13 mouse cellular contexts compared by ENCODE assay signal in the genomic region with DNA sequence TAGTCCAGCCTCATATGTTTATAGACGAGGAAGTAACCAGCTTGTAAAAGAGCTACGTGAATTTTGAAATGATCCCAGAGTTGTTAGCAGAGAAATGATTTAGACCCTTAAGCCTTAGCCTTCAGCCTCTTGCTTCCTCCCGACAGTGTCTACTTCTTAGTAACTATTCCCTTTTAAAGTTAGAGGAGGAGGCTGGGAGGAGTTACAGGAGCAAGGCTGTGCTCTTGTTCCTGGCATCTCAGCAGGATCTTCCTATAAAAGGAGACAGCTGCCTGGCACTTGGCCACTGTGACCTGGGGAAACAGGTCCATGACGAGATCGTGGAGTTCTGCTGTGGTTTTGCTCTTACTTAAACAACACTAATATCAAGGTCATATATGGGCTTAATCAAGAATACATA.
DNase-seq lines count a peak whose midpoint lies in the region; ATAC-seq and TF ChIP-seq lines count a peak whose summit lies in the region.
"Had no signal": no experiment of that assay in that cellular context is flagged by ENCODE, and none has a peak within 500 bp of the region (broad histone marks: within the 10 kb centered on the region; RNA-seq: fewer than 3 reads in every experiment).

No protein-coding gene starts in this region.

- no peaks in the 10 kb centered on the region for H3K36me3 ChIP-seq in kidney, embryonic 14.5 days (ENCODE audit: control insufficient read depth, insufficient read depth, low read length)
- H3K36me3 ChIP-seq in myocyte (ENCODE audit: control insufficient read depth, insufficient read depth), result no peaks in the 10 kb centered on the region
- H3K36me3 ChIP-seq in neural tube, embryonic 15.5 days, result no peaks in the 10 kb centered on the region
- H3K36me3 ChIP-seq in forebrain, postnatal 0 days (ENCODE audit: insufficient read depth), result no peaks in the 10 kb centered on the region
- H3K36me3 ChIP-seq: heart, embryonic 12.5 days; liver, embryonic 15.5 days had no signal

- DNase-seq in cerebellum, postnatal 10 days, result peak; percentile 16 to 20
- no peak for DNase-seq in cerebellum, adult 11-12 months
- DNase-seq in gastrocnemius, adult 2 months, result peak; percentile 62
- no peak for DNase-seq in neural tube, embryonic 10.5 days (ENCODE audit: extremely low spot score, low spot score)
- DNase-seq in forebrain, postnatal 0 days, result no peak

- ATAC-seq in kidney, embryonic 14.5 days (ENCODE audit: low FRiP score, low TSS enrichment), result 0 out of 2 replicates have a peak, but pooled peaks have one; percentile 29
- ATAC-seq in neural tube, embryonic 15.5 days (ENCODE audit: low FRiP score), result no peak
- no peak for ATAC-seq in forebrain, postnatal 0 days

- H3K79me2 ChIP-seq in myocyte (ENCODE audit: control insufficient read depth, insufficient read depth), result no peaks in the 10 kb centered on the region

- TF ChIP-seq CTCF in gastrocnemius, adult 2 months (IDR thresholded peaks at IDR 0.05), result no peak
- TF ChIP-seq CTCF in forebrain, postnatal 0 days (IDR thresholded peaks at IDR 0.05; ENCODE audit: low read depth), result no peak

- H3K9me3 ChIP-seq in kidney, embryonic 14.5 days (ENCODE audit: control insufficient read depth, low read length), result no peaks in the 10 kb centered on the region
- H3K9me3 ChIP-seq in neural tube, embryonic 15.5 days (replicated peaks), result no peaks in the 10 kb centered on the region
- no peaks in the 10 kb centered on the region for H3K9me3 ChIP-seq in forebrain, postnatal 0 days (ENCODE audit: low read length)
- H3K9me3 ChIP-seq: liver, embryonic 15.5 days had no signal

- 48% methylated on average over 5 of the region's 5 CpGs for WGBS in kidney, embryonic 14.5 days
- 58% methylated on average over 5 of the region's 5 CpGs for WGBS in neural tube, embryonic 15.5 days
- WGBS in forebrain, postnatal 0 days, result 62% methylated on average over 5 of the region's 5 CpGs

- no peak overlapping the region for H3K4me2 ChIP-seq in kidney, embryonic 14.5 days (replicated peaks; ENCODE audit: low read depth, low read length)
- H3K4me2 ChIP-seq in myocyte (ENCODE audit: low read depth), result peak overlapping the region; percentile 13
- no peak overlapping the region for H3K4me2 ChIP-seq in neural tube, embryonic 15.5 days
- H3K4me2 ChIP-seq in forebrain, postnatal 0 days (ENCODE audit: low read depth), result no peak overlapping the region
- H3K4me2 ChIP-seq: heart, embryonic 12.5 days; hindbrain, embryonic 14.5 days; liver, embryonic 15.5 days had no signal

- TF ChIP-seq POLR2A in myocyte (IDR thresholded peaks at IDR 0.05; ENCODE audit: insufficient read length, low read depth), result no peak

- H3ac ChIP-seq in myocyte (ENCODE audit: control insufficient read depth, insufficient read length), result no peak overlapping the region

- H3K4me1 ChIP-seq in kidney, embryonic 14.5 days (ENCODE audit: control insufficient read depth, insufficient read depth, low read length), result no peaks in the 10 kb centered on the region
- no peaks in the 10 kb centered on the region for H3K4me1 ChIP-seq in neural tube, embryonic 15.5 days
- no peaks in the 10 kb centered on the region for H3K4me1 ChIP-seq in forebrain, postnatal 0 days (ENCODE audit: insufficient read depth)
- H3K4me1 ChIP-seq: heart, embryonic 12.5 days; liver, embryonic 15.5 days had no signal

- H3K27ac ChIP-seq in gastrocnemius, adult 2 months, result no peak overlapping the region
- H3K27ac ChIP-seq in kidney, embryonic 14.5 days (ENCODE audit: low read depth, low read length), result no peak overlapping the region
- no peak overlapping the region for H3K27ac ChIP-seq in neural tube, embryonic 15.5 days (replicated peaks)
- H3K27ac ChIP-seq in forebrain, postnatal 0 days (ENCODE audit: low read depth, low read length), result no peak overlapping the region
- H3K27ac ChIP-seq: hindbrain, embryonic 14.5 days; liver, embryonic 15.5 days had no signal

- intact Hi-C loops in gastrocnemius, adult 2 months (cut with DNase I), result no loop called here

- H3K27me3 ChIP-seq in kidney, embryonic 14.5 days (ENCODE audit: control insufficient read depth, insufficient read depth, low read length), result no peaks in the 10 kb centered on the region
- no peaks in the 10 kb centered on the region for H3K27me3 ChIP-seq in myocyte (ENCODE audit: control insufficient read depth, insufficient read depth, insufficient read length)
- no peaks in the 10 kb centered on the region for H3K27me3 ChIP-seq in neural tube, embryonic 15.5 days (replicated peaks)
- H3K27me3 ChIP-seq in forebrain, postnatal 0 days (ENCODE audit: insufficient read depth, low read length), result no peaks in the 10 kb centered on the region
- H3K27me3 ChIP-seq: heart, embryonic 12.5 days; liver, embryonic 15.5 days had no signal

- H3K4me3 ChIP-seq in gastrocnemius, adult 2 months, result no peak overlapping the region
- no peak overlapping the region for H3K4me3 ChIP-seq in kidney, embryonic 14.5 days (ENCODE audit: low read length)
- H3K4me3 ChIP-seq in myocyte, result no peak overlapping the region
- H3K4me3 ChIP-seq in neural tube, embryonic 15.5 days (replicated peaks), result no peak overlapping the region
- no peak overlapping the region for H3K4me3 ChIP-seq in forebrain, postnatal 0 days (ENCODE audit: low read depth, low read length)
- H3K4me3 ChIP-seq: erythroblast, embryonic 14.5 days; heart, embryonic 12.5 days; liver, embryonic 15.5 days; megakaryocyte, embryonic 14.5 days had no signal

- H3K9ac ChIP-seq in kidney, embryonic 14.5 days (ENCODE audit: low read depth, low read length), result no peak overlapping the region
- no peak overlapping the region for H3K9ac ChIP-seq in neural tube, embryonic 15.5 days (replicated peaks)
- no peak overlapping the region for H3K9ac ChIP-seq in forebrain, postnatal 0 days
- H3K9ac ChIP-seq: heart, embryonic 12.5 days; hindbrain, embryonic 14.5 days; liver, embryonic 15.5 days had no signal

TF ChIP-seq in myocyte, 11 proteins besides CTCF, POLR2A, EP300 and RAD21:
- TF ChIP-seq REST (IDR thresholded peaks at IDR 0.05; ENCODE audit: insufficient read depth, insufficient read length) (no peak), MYOD1 (IDR thresholded peaks at IDR 0.05; ENCODE audit: control insufficient read depth in 1 of 3, insufficient read length in 2 of 3, low read depth in 2 of 3) (peak in 1 of 3 experiments; percentile 47), TCF3 (IDR thresholded peaks at IDR 0.05; ENCODE audit: insufficient read length, low read depth) (no peak), MYOG (IDR thresholded peaks at IDR 0.05; ENCODE audit: control insufficient read depth in 1 of 3, insufficient read depth in 1 of 3, insufficient read length in 2 of 3, low read depth in 2 of 3) (peak in 1 of 3 experiments; percentile 7)

Comparison
In these comparisons a context has a peak if more than half of its experiments do, and no peak if none do; other contexts are left out.
1. DNase-seq: peak in cerebellum, postnatal 10 days (2 of 2) and gastrocnemius, adult 2 months (single experiment); none in cerebellum, adult 11-12 months (single experiment), neural tube, embryonic 10.5 days (single experiment) and forebrain, postnatal 0 days (single experiment).